Mouse (Mus musculus): Measurements from ENCODE around the gene Gm20388.

Gm20388 gene

DNA sequence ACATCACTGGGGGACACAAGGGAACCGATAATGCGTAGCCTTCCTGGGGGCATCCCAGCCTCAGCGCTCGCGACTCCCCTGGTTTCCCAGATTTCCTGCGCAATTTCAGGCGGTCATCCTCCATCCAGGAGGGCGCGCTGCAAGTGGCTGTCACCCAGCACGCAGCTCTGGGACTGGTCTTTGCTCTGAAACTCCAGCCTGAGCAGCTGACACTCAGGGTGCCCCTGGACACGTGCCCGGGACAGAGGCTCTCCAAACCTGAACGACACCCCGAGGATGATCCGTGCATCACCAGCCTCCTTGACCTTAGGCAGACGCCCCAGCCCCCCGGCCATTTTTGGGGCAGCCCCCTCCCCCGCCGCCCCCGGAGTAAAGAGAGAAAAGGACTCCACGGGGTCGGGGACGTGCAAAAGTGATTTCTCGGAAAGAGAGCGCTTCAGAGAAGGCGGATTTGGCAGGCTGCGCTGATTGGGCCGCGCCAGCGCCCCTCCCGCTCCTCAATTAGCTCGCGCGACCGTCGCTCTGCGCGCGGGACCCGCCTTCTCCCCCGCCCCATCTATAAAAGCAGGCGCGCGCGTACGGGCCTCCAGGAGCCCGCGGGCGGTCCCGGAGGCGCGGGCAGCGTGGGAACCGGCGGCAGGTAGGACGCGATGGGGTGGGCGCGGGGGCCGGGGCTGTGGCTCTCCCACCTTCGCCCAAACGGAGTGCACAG is 825.3 kb downstream of the Gm20388 start, which contains the start of gene Irf8:
Irf8 (plus strand) TSS at position 589 of the 712 bp plus-strand sequence.
- DNase-seq (ENCODE audit: extremely low read depth, insufficient read length, low spot score): no peak

DNA sequence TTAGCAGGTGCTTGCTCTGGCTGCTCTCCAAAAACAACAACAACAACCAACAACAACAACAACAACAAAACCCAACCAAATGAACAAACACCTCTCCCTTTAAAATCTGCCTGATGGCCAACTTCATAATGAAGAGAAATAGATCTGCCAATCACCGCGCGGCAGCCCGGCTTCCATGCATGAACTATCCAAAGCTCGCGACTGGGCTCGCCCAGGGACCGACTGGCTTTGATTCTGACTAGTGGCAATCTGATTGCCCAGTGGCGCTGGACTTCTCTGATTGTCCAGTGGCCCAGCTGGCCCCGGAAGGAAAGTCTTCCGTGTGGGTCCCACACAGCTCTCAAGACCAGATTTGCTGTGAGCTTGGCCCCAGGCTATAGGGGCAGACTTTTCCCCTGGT is 825.8 kb downstream of the Gm20388 start:
- no peak for DNase-seq (ENCODE audit: extremely low read depth, insufficient read length, low spot score)

DNA sequence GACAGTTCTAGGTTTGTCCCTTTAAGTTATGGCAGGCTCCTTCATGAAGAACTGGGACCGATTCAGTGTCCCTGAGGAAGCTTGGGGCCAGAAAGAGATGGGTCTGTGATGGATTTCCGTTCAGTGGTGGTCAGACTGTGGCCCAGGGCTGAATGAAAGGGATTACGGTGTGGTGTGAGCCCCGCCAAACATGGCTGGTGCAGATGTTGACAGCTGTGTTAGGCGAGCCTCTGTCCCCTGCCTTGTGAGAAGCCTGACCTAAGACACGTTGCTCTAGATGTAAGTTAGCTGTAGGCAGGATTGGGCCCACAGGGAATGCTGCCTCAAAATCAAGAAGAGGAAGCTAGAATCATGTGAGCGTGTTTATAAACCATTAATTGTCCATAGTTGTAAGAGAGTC is 826.5 kb downstream of the Gm20388 start:
- DNase-seq (ENCODE audit: extremely low read depth, insufficient read length, low spot score): no peak

DNA sequence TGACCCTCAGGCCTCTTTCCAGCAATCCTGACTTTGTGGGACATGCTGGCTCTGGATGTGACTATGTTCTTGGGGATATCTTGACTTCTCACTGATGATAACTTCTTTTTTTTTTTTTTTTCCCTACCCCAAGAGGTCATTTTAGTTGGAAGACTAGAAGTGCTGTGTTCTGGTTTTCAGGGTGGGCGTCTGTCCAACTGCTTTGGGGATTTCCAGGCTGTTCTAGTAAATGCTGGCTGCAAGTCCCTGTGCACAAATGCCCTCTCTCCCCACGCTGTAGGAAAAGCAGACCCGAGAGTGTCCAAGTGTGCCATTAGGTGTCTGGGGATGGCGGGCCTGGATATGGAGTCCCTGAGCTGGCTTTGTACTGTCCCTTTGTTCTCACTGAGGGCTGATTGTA is 828.1 kb downstream of the Gm20388 start:
- no peak for DNase-seq (ENCODE audit: extremely low read depth, insufficient read length, low spot score)

DNA sequence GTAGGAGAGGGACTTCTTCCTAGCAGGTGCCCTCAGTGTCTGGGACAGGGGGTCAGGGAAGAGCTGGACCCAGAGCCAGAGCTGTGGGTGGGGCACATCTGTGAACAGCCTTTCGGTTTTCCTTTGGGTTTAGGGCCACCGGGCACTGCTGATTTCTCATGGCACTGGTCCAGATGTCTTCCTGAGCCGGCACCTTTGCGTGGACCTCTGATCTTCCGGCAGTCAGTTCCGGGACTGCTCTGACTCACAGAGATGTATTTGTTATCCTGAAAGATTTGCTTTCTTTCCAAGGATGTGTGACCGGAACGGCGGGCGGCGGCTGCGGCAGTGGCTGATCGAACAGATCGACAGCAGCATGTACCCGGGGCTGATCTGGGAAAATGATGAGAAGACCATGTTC is 828.9 kb downstream of the Gm20388 start:
- DNase-seq (ENCODE audit: extremely low read depth, insufficient read length, low spot score): no peak

DNA sequence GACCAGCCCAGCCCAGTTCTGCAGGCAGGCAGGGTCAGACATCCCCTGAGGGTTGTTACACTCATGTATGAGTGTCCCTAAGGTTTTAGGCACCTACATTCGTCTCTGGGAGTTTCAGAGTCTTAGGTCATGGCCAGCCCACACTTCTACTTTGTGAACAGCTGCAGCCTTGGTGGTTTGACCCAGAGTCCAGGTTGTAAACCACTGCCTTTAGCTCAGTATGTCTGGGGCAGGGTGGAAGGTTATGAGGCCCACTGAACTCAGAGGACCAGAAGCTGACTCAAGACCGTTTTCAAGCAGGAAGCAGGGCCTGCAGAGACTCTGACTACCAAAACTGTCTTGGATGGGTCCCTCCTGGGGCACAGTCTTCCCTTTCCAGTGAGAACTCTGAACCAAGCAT is 829.9 kb downstream of the Gm20388 start:
- no peak for DNase-seq (ENCODE audit: extremely low read depth, insufficient read length, low spot score)

DNA sequence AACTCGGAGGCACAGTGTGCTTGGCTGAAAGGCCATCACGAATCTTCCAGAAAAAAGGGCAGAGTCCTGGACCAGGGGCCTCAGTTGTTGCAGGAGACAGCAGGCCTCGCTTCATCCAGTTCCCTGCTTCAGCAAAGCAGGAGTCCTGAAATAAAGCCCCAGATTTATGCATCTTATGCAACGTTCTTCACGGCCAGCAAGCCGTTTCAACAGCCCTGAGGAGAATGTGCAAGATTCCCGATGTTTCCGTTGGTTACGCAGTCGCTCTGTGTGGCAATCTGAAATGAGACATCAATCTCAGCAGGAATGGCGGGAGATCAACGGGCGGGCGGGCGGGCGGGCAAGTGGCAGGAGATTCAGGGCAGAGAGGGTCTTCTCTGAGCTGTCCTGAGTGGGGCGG is 830.4 kb downstream of the Gm20388 start:
- no peak for DNase-seq (ENCODE audit: extremely low read depth, insufficient read length, low spot score)

DNA sequence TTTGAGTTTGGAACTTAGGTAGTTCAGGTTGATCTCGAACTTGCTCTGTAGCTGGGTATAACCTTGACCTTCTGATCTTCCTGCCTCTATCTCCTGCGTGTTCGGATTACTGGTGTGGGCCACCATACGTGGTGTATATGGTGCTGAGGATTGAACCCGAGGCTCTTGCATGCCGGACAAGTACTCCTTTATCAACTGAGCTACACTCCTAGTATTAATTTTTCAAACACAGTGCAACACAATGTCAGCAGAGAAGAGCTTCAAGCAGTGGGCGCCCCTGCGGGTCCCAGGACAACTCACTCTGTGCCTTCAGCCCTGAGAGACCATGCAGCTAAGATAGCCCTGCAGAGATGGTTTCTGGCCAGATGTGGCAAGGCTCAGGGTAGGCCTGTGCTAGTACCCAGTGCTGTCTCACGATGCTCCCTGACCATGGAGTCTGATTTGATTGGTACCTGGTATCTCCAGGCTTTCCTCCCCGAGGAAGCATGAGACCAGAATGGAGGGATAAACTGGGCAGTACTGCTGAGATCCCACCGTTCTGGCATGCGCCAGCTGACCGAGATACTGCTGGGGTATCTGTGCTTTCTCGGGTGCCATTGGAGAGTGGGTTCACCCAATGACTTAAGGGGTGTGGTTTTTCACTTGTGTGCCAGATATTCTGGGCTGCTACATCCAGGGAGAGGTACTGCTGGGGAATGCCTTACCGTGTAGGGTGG is 831.3 kb downstream of the Gm20388 start:
- no peak for DNase-seq (ENCODE audit: extremely low read depth, insufficient read length, low spot score)

DNA sequence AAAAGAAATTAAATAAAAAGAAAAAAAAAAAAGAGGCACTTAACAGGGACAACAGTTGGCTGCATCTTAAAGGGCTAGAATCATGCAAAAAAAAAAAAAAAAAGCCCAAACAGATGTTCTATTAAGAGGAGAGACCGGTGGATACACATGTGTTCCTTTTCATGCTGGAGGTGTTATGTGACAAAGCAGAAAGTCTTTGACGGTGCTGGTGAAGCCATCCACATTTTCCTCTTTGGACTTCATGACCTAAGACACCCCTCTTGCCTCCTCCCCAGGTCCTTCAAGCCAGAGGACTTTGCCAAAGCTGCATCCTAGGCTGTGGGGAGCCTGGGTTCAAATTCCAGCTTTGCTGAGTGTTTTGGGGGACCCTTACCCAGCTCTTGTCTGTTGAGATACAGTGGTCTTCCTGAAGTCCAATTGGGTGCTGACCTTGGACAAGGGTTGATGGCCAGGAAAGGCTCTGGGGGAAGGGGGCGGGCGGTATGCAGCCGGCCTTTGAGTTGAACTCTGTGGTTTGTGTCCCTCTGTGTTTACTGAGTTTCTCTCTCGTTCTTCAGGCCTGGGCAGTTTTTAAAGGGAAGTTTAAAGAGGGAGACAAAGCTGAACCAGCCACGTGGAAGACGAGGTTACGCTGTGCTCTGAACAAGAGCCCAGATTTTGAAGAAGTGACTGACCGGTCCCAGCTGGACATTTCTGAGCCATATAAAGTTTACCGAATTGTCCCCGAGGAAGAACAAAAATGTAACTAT is 832.7 kb downstream of the Gm20388 start:
- DNase-seq (ENCODE audit: extremely low read depth, insufficient read length, low spot score): no peak

DNA sequence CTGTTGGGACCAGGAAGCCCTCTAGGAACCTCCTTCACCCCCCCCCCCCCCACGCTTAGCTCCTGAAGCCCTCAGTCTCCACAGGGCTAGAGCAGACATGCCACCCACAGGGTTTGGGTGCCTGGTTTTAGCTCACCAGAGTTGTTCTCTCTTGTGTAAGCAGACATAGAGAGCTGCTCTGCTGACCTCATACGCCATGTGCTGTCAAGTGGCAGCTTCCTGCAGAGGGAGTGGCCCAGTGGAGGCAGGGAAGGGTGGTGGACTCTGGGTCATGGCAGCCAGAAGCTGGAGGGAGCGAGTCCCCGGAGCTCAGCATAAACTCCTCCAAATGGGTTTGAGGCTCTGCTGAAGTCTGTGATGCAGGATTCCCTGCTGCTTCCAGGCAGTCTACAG is 833.3 kb downstream of the Gm20388 start:
- DNase-seq (ENCODE audit: extremely low read depth, insufficient read length, low spot score): no peak

DNA sequence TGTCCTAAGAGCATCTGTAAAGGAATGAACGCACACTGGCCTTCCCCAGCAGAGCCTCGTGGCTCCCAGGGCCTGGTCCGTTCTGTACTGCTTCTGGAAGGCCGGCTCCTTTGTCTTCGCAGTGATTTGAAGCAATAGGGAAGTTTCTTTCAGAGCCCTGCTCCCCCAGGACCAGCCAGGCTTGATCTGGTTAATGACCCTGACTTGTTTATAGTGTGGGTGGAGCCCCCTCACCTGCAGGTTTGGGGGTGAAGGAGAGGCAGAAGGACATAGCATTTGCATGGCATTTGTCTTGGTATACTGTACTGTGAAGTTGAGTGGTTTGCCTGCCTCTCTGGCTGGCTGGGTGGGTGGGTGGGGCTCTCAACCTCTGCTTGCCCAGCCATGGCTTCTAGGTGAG is 833.8 kb downstream of the Gm20388 start:
- no peak for DNase-seq (ENCODE audit: extremely low read depth, insufficient read length, low spot score)

DNA sequence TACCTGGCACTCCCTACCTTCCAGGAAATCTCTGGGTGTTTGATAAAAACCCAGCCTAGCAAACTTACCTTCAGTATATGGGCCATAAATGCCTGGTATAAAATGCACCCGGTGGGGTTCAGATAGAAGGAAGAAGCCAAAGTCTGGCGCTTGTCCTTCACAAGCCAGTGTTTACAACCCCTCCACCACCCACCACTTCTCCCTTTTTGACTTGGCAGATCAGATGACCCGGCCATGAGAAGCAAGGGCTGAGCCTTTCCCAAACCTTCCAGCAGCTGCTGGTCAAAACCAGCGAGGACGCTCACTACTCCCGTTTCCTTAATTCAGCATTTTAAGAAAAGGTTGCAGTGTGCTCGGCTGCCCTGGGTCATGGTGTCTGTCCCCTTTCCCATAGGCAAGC is 834.6 kb downstream of the Gm20388 start:
- no peak for DNase-seq (ENCODE audit: extremely low read depth, insufficient read length, low spot score)

DNA sequence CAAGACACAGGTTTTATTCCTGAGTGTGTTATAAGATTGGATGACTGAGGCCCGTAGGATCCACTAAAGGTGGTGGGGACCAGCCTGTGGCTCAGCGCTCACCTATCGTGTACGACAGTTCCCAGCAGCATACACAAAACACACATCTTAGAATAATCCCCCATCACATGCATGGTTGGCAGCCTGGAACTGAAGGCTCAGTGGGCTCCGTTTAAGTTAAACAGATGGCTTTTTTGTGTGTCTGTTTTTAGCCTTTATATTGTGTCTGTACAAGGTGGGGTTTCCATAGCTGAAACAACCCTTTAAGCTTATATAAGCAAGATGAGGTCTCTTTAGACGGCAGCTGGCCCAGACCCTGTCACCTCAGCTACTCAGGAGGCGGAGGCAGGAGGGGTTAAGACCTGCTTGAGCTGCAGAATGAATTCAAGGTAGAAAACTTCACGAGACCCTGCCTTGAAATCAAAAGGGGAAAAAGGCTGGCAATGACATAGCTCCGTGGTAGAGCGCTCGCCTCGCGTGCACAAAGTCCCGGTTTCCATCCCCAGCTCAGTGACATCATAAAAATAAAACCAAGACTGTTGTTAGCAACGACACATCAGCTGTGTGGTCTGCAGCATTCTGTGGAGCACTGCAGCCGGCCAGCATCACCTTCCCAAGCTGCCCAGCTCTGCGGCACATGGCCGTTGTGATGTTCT is 835.5 kb downstream of the Gm20388 start:
- no peak for DNase-seq (ENCODE audit: extremely low read depth, insufficient read length, low spot score)

DNA sequence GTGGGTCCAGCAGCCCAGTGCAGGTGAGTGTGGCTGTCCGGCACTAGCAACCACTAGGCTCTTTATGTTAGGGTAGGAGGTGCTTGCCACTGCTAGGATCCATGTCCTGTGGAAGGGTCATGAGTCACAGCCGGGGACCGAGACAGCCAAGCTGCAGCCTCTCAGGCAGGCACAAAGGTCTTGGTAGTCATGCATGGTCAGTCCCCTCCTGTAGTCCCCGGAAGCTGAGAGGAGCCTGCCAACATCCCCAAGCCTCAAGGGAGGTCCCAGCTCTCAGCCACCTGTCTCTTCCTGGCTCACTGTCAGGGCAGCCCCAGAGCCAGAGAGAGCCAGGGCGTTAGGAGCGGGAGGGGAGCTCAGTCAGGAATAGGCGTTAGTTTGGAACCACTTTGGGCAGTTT is 836.6 kb downstream of the Gm20388 start:
- no peak for DNase-seq (ENCODE audit: extremely low read depth, insufficient read length, low spot score)

DNA sequence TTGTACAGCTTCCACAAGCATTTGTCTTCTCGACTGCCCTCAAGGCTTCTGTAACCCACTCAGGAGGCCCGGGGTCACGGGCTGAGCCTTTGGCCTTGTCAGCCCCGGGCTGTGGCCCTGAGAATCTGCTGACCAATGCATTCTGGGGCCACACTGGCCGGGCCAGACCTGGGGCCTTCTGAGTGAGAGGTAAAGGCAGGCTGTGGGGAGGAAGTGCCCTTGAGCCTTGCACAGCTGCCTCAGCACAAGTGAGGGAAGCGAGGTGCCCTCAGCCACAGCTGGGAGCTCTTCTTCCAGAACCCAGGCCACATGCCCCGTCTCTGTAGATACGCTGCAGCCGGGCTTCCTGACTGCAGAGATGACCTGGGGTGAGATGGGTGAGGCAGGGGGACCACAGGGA is 840.0 kb downstream of the Gm20388 start:
- no peak for DNase-seq (ENCODE audit: extremely low read depth, insufficient read length, low spot score)

DNA sequence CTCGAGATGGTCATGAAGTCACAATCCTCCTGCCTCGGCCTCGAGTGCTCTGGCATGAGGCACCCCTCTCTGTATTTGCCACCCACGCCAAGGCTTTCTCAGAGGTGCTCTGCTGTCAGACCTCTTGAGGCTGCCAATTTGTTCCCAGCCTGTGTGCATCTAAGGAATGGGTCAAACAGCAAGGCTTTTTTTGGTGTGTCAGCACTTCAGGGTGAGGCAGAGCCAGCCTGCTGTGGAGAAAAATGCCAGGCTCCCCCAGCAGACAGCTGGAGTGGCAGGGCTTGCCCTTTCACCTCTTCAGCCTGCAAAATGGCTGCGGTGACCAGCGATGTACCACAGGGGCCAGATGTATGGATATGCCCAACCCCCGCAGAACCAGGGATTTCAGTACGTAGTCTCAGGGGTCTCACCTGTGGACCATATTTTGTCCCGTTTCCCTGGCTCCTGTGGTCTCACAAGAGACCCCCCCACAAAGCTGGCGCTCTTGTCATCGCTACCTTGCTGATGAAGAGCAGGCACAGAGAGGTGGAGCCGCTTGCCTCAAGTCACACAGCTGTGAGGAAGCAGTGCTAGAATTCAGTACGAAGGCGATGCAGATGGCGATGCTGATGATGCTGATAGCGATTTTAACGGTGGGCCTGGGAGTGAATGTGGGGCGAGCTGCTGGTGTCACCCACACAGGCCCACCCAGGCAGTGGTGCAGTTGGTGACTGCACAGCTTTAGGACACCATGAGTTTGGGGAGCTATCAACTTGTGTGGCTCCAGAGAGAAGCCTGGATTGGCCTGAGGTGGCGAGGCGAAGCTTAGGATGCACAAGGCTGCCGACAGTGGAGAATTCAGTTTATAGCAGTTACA is 840.8 kb downstream of the Gm20388 start:
- no peak for DNase-seq (ENCODE audit: extremely low read depth, insufficient read length, low spot score)

DNA sequence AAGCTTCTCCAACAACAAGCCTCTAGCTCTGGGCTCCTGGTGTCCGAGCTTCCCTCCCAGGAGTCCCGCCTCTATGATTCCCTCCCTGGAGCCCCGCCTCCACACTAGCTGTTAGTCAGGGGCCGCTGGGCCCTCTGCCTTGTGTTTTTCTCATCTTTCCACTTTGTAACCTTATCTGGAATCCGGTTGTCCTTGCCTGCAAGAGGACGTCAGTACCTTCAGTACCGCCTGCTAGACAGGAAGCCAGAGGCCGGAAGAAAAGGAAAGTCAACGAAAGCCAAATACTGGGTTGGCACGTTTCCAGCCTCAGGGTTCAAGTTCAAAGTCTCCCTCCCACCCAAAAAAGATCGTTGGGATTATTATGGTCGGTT is 841.4 kb downstream of the Gm20388 start:
- no peak for DNase-seq (ENCODE audit: extremely low read depth, insufficient read length, low spot score)

DNA sequence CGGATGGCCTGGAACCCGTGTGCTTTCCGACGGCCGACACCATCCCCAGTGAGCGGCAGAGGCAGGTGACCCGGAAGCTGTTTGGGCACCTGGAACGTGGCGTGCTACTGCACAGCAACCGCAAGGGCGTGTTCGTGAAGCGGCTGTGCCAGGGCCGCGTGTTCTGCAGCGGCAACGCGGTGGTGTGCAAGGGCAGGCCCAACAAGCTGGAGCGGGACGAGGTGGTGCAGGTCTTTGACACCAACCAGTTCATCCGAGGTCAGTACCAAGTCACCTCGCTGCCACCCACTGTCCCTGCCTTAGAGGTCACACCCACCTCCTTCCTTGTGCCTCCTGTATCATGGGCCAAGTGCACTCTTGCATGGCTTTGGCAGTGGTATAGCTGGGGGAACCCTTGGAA is 842.8 kb downstream of the Gm20388 start:
- DNase-seq (ENCODE audit: extremely low read depth, insufficient read length, low spot score): no peak

DNA sequence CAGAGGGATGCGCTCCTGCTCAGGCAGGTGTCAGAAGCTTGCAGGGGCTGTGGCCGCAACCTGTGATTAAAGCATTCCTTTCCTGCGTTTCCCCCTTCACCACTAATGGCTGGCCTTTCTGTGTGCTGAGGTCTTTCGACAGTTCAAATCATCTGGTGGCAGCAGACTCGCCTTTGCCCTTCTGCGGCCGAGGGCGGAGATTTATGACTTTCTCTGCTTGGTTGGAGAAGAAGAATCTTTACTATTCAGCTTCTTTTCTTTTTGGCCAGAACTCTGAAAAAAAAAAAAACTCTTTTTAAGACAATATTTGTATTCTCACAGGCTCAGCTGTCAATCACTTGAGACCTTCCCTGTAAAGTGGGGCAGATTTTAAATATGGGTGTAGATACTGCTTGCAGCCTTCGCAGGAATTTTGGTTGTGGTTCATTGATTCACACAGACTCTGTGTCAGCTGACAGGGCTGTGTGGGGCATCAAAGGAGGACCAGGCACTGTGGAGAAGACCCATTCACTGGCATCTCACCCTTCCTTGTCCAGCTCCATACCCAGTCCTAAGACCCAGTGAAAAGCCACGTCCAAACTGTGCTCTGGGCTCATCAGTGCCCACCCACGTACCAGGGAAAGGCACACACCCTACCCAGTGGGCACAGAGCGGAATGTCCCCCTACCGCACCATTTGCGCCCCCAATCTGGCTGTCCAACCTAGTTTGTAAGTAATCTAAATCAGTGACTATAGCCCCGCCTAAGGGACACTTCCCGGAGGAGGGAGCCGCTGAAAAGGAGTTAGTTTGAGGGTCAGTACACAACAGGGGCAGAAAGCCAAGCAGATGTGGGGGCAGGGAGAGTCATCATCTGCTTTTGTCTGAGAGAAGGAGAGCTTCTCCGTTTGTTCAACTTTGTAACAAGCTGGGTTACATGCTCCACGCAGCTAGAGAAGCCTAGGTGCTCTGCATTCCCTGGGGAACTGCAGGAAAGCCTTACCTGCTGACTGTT is 845.0 kb downstream of the Gm20388 start:
- no peak for DNase-seq (ENCODE audit: extremely low read depth, insufficient read length, low spot score)

Measured in 3134 (cell line).